Mouse (Mus musculus): ENCODE data around the gene Slc7a5.

DNA sequence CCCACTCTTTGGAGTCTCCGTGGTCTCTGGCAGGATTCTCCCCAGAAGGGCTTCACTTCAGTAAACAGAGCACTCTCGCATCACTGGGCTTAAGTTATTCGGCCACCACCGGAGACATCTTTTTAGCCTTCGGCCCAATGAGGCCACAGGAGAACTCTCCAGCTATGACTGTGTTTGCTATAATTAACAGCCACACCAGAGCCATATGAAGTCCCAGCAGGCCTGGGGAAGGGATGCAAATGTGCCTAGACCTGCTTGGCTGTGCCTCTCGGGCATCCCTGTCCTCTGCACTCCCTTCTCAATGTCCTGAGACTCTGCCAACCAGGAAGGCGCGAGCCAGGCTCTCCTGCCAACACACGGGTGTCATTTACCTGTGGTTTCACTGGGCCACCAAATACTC, 50.2 kb downstream of the Slc7a5 start:
- no peak for TF ChIP-seq CTCF (conservative IDR thresholded peaks at IDR 0.05; ENCODE audit: low read length)
- TF ChIP-seq POU5F1 (IDR thresholded peaks at IDR 0.05; ENCODE audit: borderline replicate concordance, low read length) = no peak

All from E14TG2a.4 (cell line).